Mouse (Mus musculus): ENCODE results near the gene Phactr1. TPM values are rescaled to one million over a fixed set of nuclear protein-coding genes. Genes with fewer than 3 reads are reported as not detected.

Phactr1 gene
- polyA plus RNA-seq, 1 experiment from 2014 or later = 10.0 TPM

GRCm38 (mm10) chr13:43177317-43177716 lies 496.9 kb downstream of the Phactr1 start:
- Histone ChIP-seq H3K36me3 (ENCODE audit: control insufficient read depth, insufficient read depth, low read length) (no peaks in the 10 kb centered on the region), H3K9ac (ENCODE audit: low read length) (no peak overlapping the region), H3K9me3 (ENCODE audit: control insufficient read depth, low read length) (no peaks in the 10 kb centered on the region), H3K27me3 (replicated peaks; ENCODE audit: control insufficient read depth, insufficient read depth, low read length) (no peaks in the 10 kb centered on the region), H3K4me2 (ENCODE audit: low read length) (no peak overlapping the region), H3K4me1 (replicated peaks; ENCODE audit: control insufficient read depth, insufficient read depth, low read length) (no peaks in the 10 kb centered on the region), H3K4me3 (ENCODE audit: low read depth, low read length) (no peak overlapping the region), H3K27ac (ENCODE audit: low read depth) (no peak overlapping the region)
- DNase-seq (ENCODE audit: low spot score) (no peak), ATAC-seq (replicated peaks; ENCODE audit: low FRiP score, low TSS enrichment, low read depth) (no peak)
- WGBS = 89% methylated on average over 7 of the region's 7 CpGs

DNA sequence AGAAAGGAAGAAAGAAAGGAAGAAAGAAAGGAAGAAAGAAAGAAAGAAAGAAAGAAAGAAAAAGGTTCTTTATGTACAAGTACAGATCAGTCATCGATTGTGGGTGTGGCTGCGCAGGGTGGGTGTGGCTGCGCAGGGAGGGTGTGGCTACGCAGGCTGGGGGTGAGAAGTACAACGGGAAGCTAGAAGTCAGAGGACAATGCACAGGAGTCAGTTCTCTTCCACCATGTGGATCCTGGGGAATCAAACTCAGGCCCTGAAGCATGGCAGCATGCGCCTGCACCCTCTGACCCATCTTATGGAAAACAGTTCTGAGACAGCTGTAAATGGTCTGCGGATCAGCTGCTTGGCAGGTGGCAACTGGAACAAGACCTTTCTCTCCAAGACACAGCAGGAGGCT lies 500.7 kb downstream of the Phactr1 start:
- no peak for DNase-seq (ENCODE audit: low spot score)
- Histone ChIP-seq H3K4me2 (ENCODE audit: low read length) (no peak overlapping the region), H3K9me3 (ENCODE audit: control insufficient read depth, low read length) (no peaks in the 10 kb centered on the region), H3K9ac (ENCODE audit: low read length) (no peak overlapping the region), H3K4me3 (ENCODE audit: low read depth, low read length) (no peak overlapping the region), H3K36me3 (ENCODE audit: control insufficient read depth, insufficient read depth, low read length) (no peaks in the 10 kb centered on the region), H3K27ac (ENCODE audit: low read depth) (no peak overlapping the region), H3K4me1 (replicated peaks; ENCODE audit: control insufficient read depth, insufficient read depth, low read length) (peaks cover 9% of the 10 kb centered on the region), H3K27me3 (replicated peaks; ENCODE audit: control insufficient read depth, insufficient read depth, low read length) (no peaks in the 10 kb centered on the region)
- no peak for ATAC-seq (replicated peaks; ENCODE audit: low FRiP score, low TSS enrichment, low read depth)
- 67% methylated on average over 7 of the region's 7 CpGs for WGBS

GRCm38 (mm10) chr13:43182465-43183201 lies 502.2 kb downstream of the Phactr1 start:
- no peaks in the 10 kb centered on the region; the same call in 1 of the 2 replicates for H3K9me3 ChIP-seq (ENCODE audit: control insufficient read depth, low read length)
- DNase-seq (ENCODE audit: low spot score) (peak; percentile 93), ATAC-seq (replicated peaks; ENCODE audit: low FRiP score, low TSS enrichment, low read depth) (peak; percentile 36; the same call in 1 of the 2 replicates)
- H3K4me2 ChIP-seq (ENCODE audit: low read length) = peak overlapping the region; percentile 53
- H3K4me3 ChIP-seq (ENCODE audit: low read depth, low read length) = peak overlapping the region; percentile 26
- peaks cover 9% of the 10 kb centered on the region for H3K4me1 ChIP-seq (replicated peaks; ENCODE audit: control insufficient read depth, insufficient read depth, low read length)
- 8% methylated on average over 14 of the region's 14 CpGs for WGBS
- no peaks in the 10 kb centered on the region for H3K36me3 ChIP-seq (ENCODE audit: control insufficient read depth, insufficient read depth, low read length)
- H3K9ac ChIP-seq (ENCODE audit: low read length) = peak overlapping the region; percentile 2; the same call in 1 of the 2 replicates
- no peak overlapping the region for H3K27ac ChIP-seq (ENCODE audit: low read depth)
- H3K27me3 ChIP-seq (replicated peaks; ENCODE audit: control insufficient read depth, insufficient read depth, low read length) = no peaks in the 10 kb centered on the region

- H3K9ac ChIP-seq (ENCODE audit: low read length) = peak overlapping the region; percentile 2; the same call in 1 of the 2 replicates
- peaks cover 9% of the 10 kb centered on the region for H3K4me1 ChIP-seq (replicated peaks; ENCODE audit: control insufficient read depth, insufficient read depth, low read length)
- H3K27ac ChIP-seq (ENCODE audit: low read depth) = no peak overlapping the region
- peak overlapping the region; percentile 26 for H3K4me3 ChIP-seq (ENCODE audit: low read depth, low read length)
- H3K27me3 ChIP-seq (replicated peaks; ENCODE audit: control insufficient read depth, insufficient read depth, low read length) = no peaks in the 10 kb centered on the region
- H3K9me3 ChIP-seq (ENCODE audit: control insufficient read depth, low read length) = no peaks in the 10 kb centered on the region; the same call in 1 of the 2 replicates
- ATAC-seq (replicated peaks; ENCODE audit: low FRiP score, low TSS enrichment, low read depth) (no peak; the same call in 1 of the 2 replicates), DNase-seq (ENCODE audit: low spot score) (no peak)
- WGBS = 33% methylated on average over 8 of the region's 8 CpGs
- H3K4me2 ChIP-seq (ENCODE audit: low read length) = peak overlapping the region; percentile 53
- no peaks in the 10 kb centered on the region for H3K36me3 ChIP-seq (ENCODE audit: control insufficient read depth, insufficient read depth, low read length)
Observed at GRCm38 (mm10) chr13:43183248-43184055, 503.0 kb downstream of the Phactr1 start.

DNA sequence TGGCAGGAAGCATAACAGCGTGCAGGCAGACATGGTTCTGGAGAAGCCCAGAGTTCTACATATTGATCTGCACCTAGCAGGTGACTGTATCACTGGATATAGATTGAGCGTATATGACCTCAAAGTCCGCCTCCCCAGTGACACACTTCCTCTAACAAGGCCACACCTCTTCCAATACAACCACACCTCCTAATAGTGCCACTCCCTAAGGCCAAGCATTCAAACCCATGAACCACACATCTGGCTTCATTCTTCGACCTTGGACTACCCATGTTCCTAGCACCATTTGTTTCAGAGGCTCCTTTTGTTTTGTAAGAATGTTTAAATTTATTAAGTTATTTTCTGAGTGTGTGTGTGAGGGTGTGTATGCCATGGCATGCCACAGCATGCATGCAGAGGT lies 507.3 kb downstream of the Phactr1 start:
- 92% methylated on average over 4 of the region's 4 CpGs for WGBS
- no peaks in the 10 kb centered on the region for H3K36me3 ChIP-seq (ENCODE audit: control insufficient read depth, insufficient read depth, low read length)
- ATAC-seq (replicated peaks; ENCODE audit: low FRiP score, low TSS enrichment, low read depth) = no peak
- no peak overlapping the region for H3K27ac ChIP-seq (ENCODE audit: low read depth)
- no peaks in the 10 kb centered on the region for H3K27me3 ChIP-seq (replicated peaks; ENCODE audit: control insufficient read depth, insufficient read depth, low read length)
- H3K4me2 ChIP-seq (ENCODE audit: low read length) = no peak overlapping the region
- no peak overlapping the region for H3K4me3 ChIP-seq (ENCODE audit: low read depth, low read length)
- peaks cover 15% of the 10 kb centered on the region for H3K4me1 ChIP-seq (replicated peaks; ENCODE audit: control insufficient read depth, insufficient read depth, low read length)
- no peak for DNase-seq (ENCODE audit: low spot score)
- no peak overlapping the region for H3K9ac ChIP-seq (ENCODE audit: low read length)
- H3K9me3 ChIP-seq (ENCODE audit: control insufficient read depth, low read length) = no peaks in the 10 kb centered on the region; the same call in 1 of the 2 replicates
